Mouse (Mus musculus): ENCODE data around the gene Afap1. TPM values are rescaled to one million over a fixed set of nuclear protein-coding genes. Genes with fewer than 3 reads are reported as not detected.
A peak's percentile ranks its signal among the peaks of the same experiment; 100 is the strongest.

The Afap1 gene
- polyA plus RNA-seq, 1 experiment from 2014 or later, result 73.0 TPM

DNA sequence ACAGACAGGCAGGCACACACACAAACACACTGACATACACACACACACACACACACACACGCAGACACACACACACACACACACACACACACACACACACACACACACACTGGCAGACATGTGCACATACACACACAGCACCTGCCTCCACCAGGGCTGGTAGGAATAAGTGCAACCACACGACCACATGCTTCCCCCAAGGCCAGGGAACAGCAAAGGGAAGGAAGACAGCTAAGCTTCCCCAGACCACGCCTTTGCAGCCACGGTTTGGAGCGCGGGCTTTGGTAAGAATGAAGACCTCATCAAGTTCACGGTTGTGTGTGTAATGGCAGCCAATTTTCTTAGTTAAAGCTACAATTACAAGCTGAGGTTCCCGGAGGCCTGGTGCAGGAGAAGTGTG lies 67.0 kb downstream of the Afap1 start:
- 76% methylated on average over 7 of the region's 8 CpGs for WGBS
- Histone ChIP-seq H3K27ac (no peak overlapping the region), H3K4me1 (replicated peaks) (no peaks in the 10 kb centered on the region), H3K4me3 (replicated peaks) (no peak overlapping the region), H3K27me3 (no peaks in the 10 kb centered on the region), H3K9me3 (no peaks in the 10 kb centered on the region), H3K9ac (replicated peaks) (no peak overlapping the region), H3K4me2 (replicated peaks) (no peak overlapping the region), H3K36me3 (peaks cover 79% of the 10 kb centered on the region)
- ATAC-seq, result no peak

DNA sequence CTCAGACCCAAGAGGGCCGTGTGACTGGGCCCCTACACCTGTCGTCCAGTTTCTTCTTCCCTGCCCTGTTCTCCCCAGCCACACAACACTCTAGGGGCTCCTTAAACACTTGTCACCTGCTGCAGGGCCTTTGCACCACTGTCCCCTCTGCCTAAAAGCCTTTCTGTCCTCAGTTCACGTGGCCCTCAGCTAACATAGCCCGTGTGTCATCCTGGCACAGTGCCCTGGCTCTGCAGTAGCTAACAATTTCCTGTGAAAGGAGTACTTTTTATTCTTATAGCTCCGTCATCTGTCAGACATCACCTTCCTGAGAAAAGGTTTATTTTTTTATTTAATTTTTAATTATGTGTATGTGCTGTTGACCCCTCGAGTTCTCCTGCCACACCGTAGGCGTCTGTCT lies 68.2 kb downstream of the Afap1 start:
- Histone ChIP-seq H3K36me3 (peaks cover 80% of the 10 kb centered on the region), H3K9ac (replicated peaks) (no peak overlapping the region), H3K9me3 (no peaks in the 10 kb centered on the region), H3K27me3 (no peaks in the 10 kb centered on the region), H3K4me3 (replicated peaks) (no peak overlapping the region), H3K4me1 (replicated peaks) (no peaks in the 10 kb centered on the region), H3K4me2 (replicated peaks) (no peak overlapping the region), H3K27ac (peak overlapping the region; percentile 37; the same call in 1 of the 2 replicates)
- WGBS, result 84% methylated on average over 8 of the region's 8 CpGs
- ATAC-seq, result no peak

DNA sequence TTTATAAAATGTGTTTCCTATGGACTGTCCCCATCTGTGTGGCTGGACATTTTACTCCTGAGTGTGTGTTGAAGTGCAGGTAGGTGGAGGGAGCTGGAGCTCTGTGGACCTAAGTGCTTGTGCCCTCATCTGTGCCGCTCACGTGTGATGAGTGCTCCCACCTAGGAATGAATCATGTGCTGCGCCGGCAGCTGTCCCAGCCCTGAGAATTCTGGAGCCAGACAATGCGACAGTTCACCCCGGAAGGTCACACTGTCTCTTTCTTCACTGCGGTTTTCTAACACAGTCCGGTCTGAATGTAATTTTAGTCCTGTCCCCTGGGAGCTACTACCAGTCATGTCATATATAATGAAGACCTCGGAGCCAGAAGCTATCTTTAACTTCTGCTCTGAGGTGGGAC lies 70.5 kb downstream of the Afap1 start:
- peaks cover 82% of the 10 kb centered on the region for H3K36me3 ChIP-seq
- no peak overlapping the region for H3K4me2 ChIP-seq (replicated peaks)
- no peak overlapping the region for H3K9ac ChIP-seq (replicated peaks)
- no peaks in the 10 kb centered on the region for H3K4me1 ChIP-seq (replicated peaks)
- no peaks in the 10 kb centered on the region for H3K27me3 ChIP-seq
- H3K9me3 ChIP-seq, result no peaks in the 10 kb centered on the region
- ATAC-seq, result no peak
- WGBS, result 82% methylated on average over 9 of the region's 9 CpGs
- no peak overlapping the region for H3K27ac ChIP-seq
- no peak overlapping the region for H3K4me3 ChIP-seq (replicated peaks)

DNA sequence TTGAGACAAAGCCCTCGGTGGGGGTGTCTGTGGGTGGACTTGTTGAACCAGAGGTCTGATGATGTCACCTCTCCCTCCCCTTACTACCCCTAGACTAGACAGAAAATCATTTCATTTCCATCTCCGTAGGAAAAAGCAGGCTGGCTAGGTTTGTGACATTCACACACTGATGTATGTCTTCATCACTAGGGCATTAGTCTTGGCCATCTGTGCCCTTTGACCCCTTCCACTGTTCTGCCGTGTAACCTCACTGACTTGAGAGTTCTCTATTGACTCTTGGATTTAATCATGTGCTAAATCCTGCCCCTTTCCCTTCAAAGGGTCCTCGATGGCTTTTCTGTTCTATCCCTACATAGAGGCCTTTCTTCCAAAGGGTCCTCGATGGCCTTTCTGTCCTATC lies 71.9 kb downstream of the Afap1 start:
- Histone ChIP-seq H3K36me3 (peaks cover 92% of the 10 kb centered on the region), H3K27me3 (no peaks in the 10 kb centered on the region)
- WGBS, result 25% methylated on average over 5 of the region's 5 CpGs

DNA sequence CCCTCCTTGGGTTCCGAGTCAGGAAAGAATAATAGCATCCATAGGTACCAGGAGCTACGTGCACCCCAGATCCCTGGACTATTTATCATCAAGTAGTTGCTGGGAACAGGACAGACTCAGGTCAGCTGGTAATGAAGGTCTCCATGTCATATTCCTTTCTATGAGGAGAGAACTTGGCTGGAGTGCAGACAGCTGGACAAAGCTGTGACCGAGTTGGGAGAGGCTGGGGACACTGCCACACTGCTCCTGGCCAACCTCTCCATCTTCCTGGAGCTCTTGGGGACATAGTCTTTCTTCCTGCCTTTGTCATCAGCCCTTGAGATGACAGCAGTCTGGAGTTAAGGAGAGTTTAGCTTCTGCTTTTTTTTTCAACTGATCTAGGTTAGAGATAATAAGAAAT lies 76.7 kb downstream of the Afap1 start:
- no peak overlapping the region for H3K9ac ChIP-seq (replicated peaks)
- WGBS, result 80% methylated on average over 3 of the region's 3 CpGs
- no peak overlapping the region for H3K4me2 ChIP-seq (replicated peaks)
- no peaks in the 10 kb centered on the region for H3K9me3 ChIP-seq
- no peaks in the 10 kb centered on the region for H3K27me3 ChIP-seq
- peak overlapping the region; percentile 68; the same call in 1 of the 2 replicates for H3K27ac ChIP-seq
- no peak overlapping the region for H3K4me3 ChIP-seq (replicated peaks)
- H3K36me3 ChIP-seq, result peaks cover 88% of the 10 kb centered on the region
- ATAC-seq, result no peak
- peaks cover 14% of the 10 kb centered on the region for H3K4me1 ChIP-seq (replicated peaks)

More for the DNA sequence above, 71.9 kb downstream of the Afap1 start:
- no peak overlapping the region for H3K4me3 ChIP-seq (replicated peaks)
- no peak overlapping the region for H3K4me2 ChIP-seq (replicated peaks)
- no peaks in the 10 kb centered on the region for H3K9me3 ChIP-seq
- no peak overlapping the region for H3K27ac ChIP-seq
- no peak for ATAC-seq
- peaks cover 2% of the 10 kb centered on the region; the same call in 1 of the 2 replicates for H3K4me1 ChIP-seq (replicated peaks)
- H3K9ac ChIP-seq (replicated peaks), result no peak overlapping the region

DNA sequence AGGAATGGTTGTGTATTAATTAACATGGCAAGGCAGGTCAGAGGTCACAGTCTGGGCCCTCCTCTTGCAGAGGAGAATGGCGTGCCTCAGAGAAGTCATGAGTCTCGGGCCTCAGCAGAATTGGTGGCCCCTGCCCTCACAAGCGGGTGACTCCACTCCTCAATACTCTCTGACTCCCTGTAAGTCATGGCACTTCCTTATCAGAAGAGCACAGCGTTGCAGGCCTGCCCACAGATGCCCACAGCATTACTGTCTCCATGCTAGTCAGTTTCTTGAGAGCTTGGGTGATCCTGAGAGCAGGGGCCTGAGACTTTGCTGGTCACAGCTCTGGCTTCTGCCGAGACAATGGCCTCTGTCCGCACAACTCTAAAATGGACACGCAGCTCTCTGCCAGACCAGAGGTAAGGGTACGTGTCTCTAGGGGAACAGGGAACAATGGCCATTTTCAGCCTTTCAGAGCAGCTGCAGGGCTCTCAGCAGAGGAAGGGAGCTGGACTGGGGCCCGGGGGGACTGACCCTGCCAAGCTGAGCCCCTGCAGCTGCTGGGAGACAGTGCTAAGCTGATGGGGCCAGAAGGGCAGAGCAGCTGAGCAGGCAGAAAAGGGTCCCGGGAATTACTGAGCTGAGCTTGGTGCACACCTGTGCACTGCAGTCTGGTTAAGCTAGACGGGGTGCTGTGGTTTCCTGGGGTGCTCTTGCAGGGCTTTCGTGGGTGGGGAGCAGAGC lies 77.4 kb downstream of the Afap1 start:
- H3K27me3 ChIP-seq, result no peaks in the 10 kb centered on the region
- H3K9me3 ChIP-seq, result no peaks in the 10 kb centered on the region
- 41% methylated on average over 12 of the region's 12 CpGs for WGBS
- ATAC-seq, result peak; percentile 68
- peak overlapping the region; percentile 68 for H3K27ac ChIP-seq
- H3K36me3 ChIP-seq, result peaks cover 85% of the 10 kb centered on the region
- 0 out of 2 replicates have a peak overlapping the region, but pooled peaks have one; percentile 32 for H3K9ac ChIP-seq (replicated peaks)
- no peak overlapping the region for H3K4me3 ChIP-seq (replicated peaks)
- peaks cover 14% of the 10 kb centered on the region for H3K4me1 ChIP-seq (replicated peaks)
- H3K4me2 ChIP-seq (replicated peaks), result no peak overlapping the region

DNA sequence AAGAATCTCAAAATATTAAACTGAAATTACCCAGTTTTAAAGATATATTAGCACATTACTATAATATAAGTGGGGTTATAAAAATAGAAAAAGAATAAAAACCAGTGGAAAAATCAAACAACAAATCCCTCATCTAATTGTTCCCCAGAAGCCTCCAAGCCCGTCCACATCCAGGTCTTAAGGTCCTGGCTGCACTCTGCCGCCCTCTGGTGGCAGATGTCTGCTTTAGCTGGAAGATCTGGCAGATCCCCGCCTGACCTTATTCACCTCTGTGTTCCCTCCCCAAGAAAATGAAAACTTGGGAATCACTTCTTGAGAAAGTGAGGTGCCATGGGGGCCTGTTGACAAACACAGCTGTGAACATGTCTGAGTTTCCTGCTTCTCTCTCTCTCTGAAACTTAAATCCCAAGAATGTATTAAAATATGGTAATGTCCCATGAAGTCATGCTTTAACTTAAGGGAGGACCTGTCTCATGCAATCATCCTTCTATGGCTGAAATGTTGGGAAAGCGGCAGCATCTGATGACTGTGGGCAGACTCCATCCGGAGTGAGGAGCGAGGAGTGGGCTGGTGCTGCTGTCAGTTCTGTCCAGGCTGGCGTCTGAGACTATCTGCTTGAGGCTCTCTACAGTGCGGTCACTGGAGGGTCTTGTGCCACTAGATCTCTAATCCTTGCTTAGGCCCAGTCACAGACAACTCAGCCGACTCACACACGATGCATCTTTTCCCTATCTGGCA lies 78.9 kb downstream of the Afap1 start:
- H3K4me3 ChIP-seq (replicated peaks), result no peak overlapping the region
- WGBS, result 60% methylated on average over 10 of the region's 10 CpGs
- peaks cover 14% of the 10 kb centered on the region for H3K4me1 ChIP-seq (replicated peaks)
- no peak for ATAC-seq
- H3K9ac ChIP-seq (replicated peaks), result no peak overlapping the region
- H3K4me2 ChIP-seq (replicated peaks), result no peak overlapping the region
- H3K9me3 ChIP-seq, result no peaks in the 10 kb centered on the region
- no peaks in the 10 kb centered on the region for H3K27me3 ChIP-seq
- peaks cover 81% of the 10 kb centered on the region for H3K36me3 ChIP-seq
- no peak overlapping the region for H3K27ac ChIP-seq

DNA sequence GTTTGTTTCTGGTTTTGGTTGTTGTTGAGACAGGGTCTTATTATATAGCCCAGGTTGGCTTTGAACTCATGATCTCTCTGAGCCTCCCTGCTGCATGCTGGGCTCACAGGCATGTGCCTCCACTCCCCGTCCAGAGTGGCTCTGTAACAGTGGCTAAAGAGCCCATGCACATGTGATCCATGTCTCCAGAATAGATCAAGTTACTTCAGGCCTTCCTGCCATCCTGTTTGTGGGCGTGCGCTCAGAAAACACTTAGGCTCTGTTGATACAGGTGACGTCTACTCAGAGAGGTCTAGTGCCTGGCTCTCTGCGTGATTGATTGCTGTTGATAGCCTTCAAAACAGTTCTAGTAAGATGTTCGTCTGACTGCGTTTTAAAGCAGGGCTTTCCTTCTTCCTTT lies 79.6 kb downstream of the Afap1 start:
- 84% methylated on average over 7 of the region's 7 CpGs for WGBS
- Histone ChIP-seq H3K9ac (replicated peaks) (no peak overlapping the region), H3K9me3 (no peaks in the 10 kb centered on the region), H3K4me1 (replicated peaks) (peaks cover 14% of the 10 kb centered on the region), H3K27me3 (no peaks in the 10 kb centered on the region), H3K36me3 (peaks cover 81% of the 10 kb centered on the region), H3K4me3 (replicated peaks) (no peak overlapping the region), H3K4me2 (replicated peaks) (no peak overlapping the region), H3K27ac (no peak overlapping the region)
- no peak for ATAC-seq

DNA sequence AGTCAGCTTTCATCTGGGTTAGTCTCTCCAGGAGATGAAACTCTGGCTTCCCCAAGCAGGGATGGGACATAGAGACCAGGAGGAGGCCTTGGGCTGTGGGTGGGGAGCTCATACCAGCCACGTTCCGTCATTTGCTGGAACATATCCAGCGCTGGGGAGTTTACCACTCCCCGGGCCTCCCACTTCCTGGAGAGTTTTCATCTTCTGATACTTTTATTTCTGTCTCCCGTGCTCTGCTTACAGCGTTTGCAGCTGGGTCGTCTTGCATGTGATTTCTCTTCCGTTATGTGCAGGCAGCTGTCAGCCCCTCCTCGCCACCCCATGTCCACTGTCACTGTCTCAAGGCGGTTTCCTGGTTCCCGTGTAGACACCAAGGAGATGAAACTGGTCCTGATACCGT lies 80.7 kb downstream of the Afap1 start:
- WGBS, result 85% methylated on average over 12 of the region's 12 CpGs
- Histone ChIP-seq H3K27ac (no peak overlapping the region), H3K9me3 (no peaks in the 10 kb centered on the region), H3K36me3 (peaks cover 80% of the 10 kb centered on the region), H3K27me3 (no peaks in the 10 kb centered on the region), H3K4me2 (replicated peaks) (no peak overlapping the region), H3K4me1 (replicated peaks) (peaks cover 14% of the 10 kb centered on the region), H3K4me3 (replicated peaks) (no peak overlapping the region), H3K9ac (replicated peaks) (no peak overlapping the region)
- no peak for ATAC-seq

DNA sequence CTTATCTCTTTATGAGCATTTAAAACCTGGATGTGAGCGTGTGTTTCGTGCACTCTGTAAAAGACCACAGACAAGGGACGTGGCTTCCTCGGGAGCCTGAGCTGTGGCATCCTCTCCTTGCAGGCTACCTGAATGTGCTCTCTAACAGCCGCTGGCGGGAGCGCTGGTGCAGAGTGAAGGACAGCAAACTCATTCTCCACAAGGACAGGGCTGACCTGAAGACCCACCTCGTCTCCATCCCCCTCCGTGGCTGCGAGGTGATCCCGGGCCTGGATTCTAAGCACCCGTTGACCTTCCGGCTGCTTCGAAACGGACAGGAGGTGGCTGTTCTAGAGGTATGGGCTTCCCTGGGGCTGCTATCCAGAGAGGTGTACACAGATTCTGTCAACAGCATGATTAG lies 81.1 kb downstream of the Afap1 start:
- Histone ChIP-seq H3K9me3 (no peaks in the 10 kb centered on the region), H3K4me1 (replicated peaks) (peaks cover 14% of the 10 kb centered on the region), H3K4me3 (replicated peaks) (no peak overlapping the region), H3K4me2 (replicated peaks) (no peak overlapping the region), H3K36me3 (peaks cover 80% of the 10 kb centered on the region), H3K27me3 (no peaks in the 10 kb centered on the region), H3K9ac (replicated peaks) (no peak overlapping the region), H3K27ac (no peak overlapping the region)
- no peak for ATAC-seq
- 91% methylated on average over 15 of the region's 15 CpGs for WGBS

DNA sequence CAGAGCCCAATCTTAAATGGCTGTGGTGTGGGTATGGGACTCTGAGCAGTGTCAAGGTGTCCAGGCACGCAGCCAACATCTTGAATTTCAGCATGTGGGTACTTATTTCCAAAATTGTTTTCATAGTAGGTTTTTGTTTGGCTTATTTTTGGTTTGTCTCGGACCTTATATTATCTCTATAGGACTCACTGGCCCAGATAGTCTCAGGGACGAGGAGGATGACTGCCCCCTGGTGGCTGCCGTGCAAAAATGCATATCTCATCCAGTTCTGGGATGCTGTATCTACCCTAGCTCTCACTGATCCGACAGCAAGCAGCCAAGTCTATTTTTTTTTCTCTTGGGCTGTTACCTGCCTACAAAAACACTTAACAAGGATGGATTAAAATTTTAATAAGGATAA lies 82.6 kb downstream of the Afap1 start:
- Histone ChIP-seq H3K9me3 (no peaks in the 10 kb centered on the region), H3K27me3 (no peaks in the 10 kb centered on the region), H3K4me1 (replicated peaks) (peaks cover 6% of the 10 kb centered on the region), H3K36me3 (peaks cover 73% of the 10 kb centered on the region), H3K4me2 (replicated peaks) (no peak overlapping the region), H3K27ac (no peak overlapping the region), H3K4me3 (replicated peaks) (no peak overlapping the region), H3K9ac (replicated peaks) (no peak overlapping the region)
- ATAC-seq, result peak; percentile 83
- 16% methylated on average over 5 of the region's 5 CpGs for WGBS

DNA sequence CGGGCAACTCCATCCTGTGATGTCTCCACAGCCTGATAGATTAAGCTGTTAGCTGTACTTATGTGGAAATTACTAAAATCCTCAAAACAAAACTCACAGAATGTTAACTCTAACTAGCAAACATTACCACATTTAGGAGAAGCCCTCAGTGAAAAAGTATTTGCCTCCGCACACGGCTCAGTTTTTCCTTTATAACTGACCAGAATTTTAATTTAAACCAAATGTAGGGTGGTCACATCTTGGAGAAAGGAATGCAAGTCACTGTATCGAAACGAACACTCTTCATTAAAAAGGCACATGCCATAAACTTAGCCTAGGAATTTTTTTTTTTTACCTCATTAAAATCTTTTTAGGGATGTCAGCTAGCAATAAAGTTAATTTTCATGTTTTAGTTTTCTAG lies 87.4 kb downstream of the Afap1 start:
- WGBS, result 93% methylated on average over 5 of the region's 5 CpGs
- no peak overlapping the region for H3K4me3 ChIP-seq (replicated peaks)
- no peak for ATAC-seq
- peaks cover 75% of the 10 kb centered on the region for H3K36me3 ChIP-seq
- no peak overlapping the region for H3K27ac ChIP-seq
- H3K9ac ChIP-seq (replicated peaks), result no peak overlapping the region
- no peak overlapping the region for H3K4me2 ChIP-seq (replicated peaks)
- H3K9me3 ChIP-seq, result no peaks in the 10 kb centered on the region
- no peaks in the 10 kb centered on the region for H3K27me3 ChIP-seq
- no peaks in the 10 kb centered on the region for H3K4me1 ChIP-seq (replicated peaks)

Measured in midbrain, embryonic 13.5 days (tissue).